ENCODE assay signal across 9 mouse cellular contexts in genomic region chr2:48001800-48002507, GRCm38 (mm10).
A peak's percentile ranks its signal among the peaks of the same experiment; 100 is the strongest.
DNase-seq lines count a peak whose midpoint lies in the region.
"Had no signal": no experiment of that assay in that cellular context is flagged by ENCODE, and none has a peak within 500 bp of the region (broad histone marks: within the 10 kb centered on the region; RNA-seq: fewer than 3 reads in every experiment).

No protein-coding gene starts in this region.

- no peaks in the 10 kb centered on the region for H3K9me3 ChIP-seq in hindbrain, embryonic 10.5 days

- no peak overlapping the region for H3K27ac ChIP-seq in hindbrain, embryonic 10.5 days
- H3K27ac ChIP-seq: macrophage had no signal

- no peak overlapping the region for H3K4me3 ChIP-seq in hindbrain, embryonic 10.5 days

- peak; percentile 73 for DNase-seq in heart, adult 8-10 months (ENCODE audit: low spot score)
- DNase-seq in heart, postnatal 25 days (ENCODE audit: low spot score), result no peak
- peak; percentile 81 for DNase-seq in R1 (ENCODE audit: low read depth, low spot score)
- peak; percentile 56 for DNase-seq in embryo, embryonic 11.5 days (ENCODE audit: low read depth, low spot score)
- peak; percentile 6 for DNase-seq in hindbrain, embryonic 10.5 days (ENCODE audit: low spot score)
- peak; percentile 82 for DNase-seq in large intestine, adult 2 months (ENCODE audit: low read depth, low spot score)
- DNase-seq in lung, postnatal 10 days, result peak; percentile 74
- DNase-seq in right cerebral cortex, postnatal 36 days (ENCODE audit: low spot score in 2 of 2), result peak; percentile 9 to 22

- H3K36me3 ChIP-seq in hindbrain, embryonic 10.5 days, result no peaks in the 10 kb centered on the region

- no peaks in the 10 kb centered on the region for H3K4me1 ChIP-seq in hindbrain, embryonic 10.5 days (replicated peaks)

- WGBS in hindbrain, embryonic 10.5 days, result 59% methylated on average over 11 of the region's 11 CpGs
- WGBS in large intestine, adult 2 months, result 11% methylated on average over 11 of the region's 11 CpGs

- intact Hi-C loops in heart, postnatal 25 days (cut with DNase I), result loop anchor here (2.0 to 10.0 kb wide), 3 partner anchors 383 to 885 kb away; partner anchors contain the start of gene Acvr2a

- no peaks in the 10 kb centered on the region for H3K27me3 ChIP-seq in hindbrain, embryonic 10.5 days (ENCODE audit: insufficient read depth, poor library complexity, severe bottlenecking)
